Mouse (Mus musculus): ENCODE measurements around the gene Kif11.

DNA sequence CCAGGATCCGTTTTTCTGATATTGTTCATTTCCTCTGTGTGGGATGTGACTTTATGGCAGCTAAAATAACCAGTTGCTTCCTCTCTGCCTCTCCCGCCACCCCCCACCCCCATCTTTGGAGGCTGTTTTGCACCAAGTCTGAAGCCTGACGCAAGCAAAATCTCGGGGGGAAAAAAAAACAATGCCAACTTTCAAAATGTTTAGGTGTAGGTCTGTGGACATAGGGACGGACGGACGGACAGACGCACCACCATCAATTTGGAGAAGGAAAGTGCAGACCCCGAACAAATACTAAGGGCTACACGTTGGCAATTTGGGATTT, 59.6 kb downstream of the Kif11 start:
- TF ChIP-seq CTCF (IDR thresholded peaks at IDR 0.05; ENCODE audit: control insufficient read depth, insufficient read depth, low read length) (no peak), POLR2A (IDR thresholded peaks at IDR 0.05; ENCODE audit: borderline replicate concordance, control insufficient read depth, low read depth, low read length) (no peak)

All from bone marrow, adult 2 months (tissue).